Mouse (Mus musculus): ENCODE measurements around the gene Kif4. TPM values are rescaled to one million over a fixed set of nuclear protein-coding genes. Genes with fewer than 3 reads are reported as not detected.
A peak's percentile ranks its signal among the peaks of the same experiment; 100 is the strongest.

Gene Kif4
- polyA plus RNA-seq, 1 experiment from 2014 or later, result 45.4 TPM

GRCm38 (mm10) chrX:100734359-100734758 lies 108.8 kb downstream of the Kif4 start:
- no peak overlapping the region for H3K9ac ChIP-seq
- H3K9me3 ChIP-seq, result no peaks in the 10 kb centered on the region
- no peak overlapping the region for H3K4me3 ChIP-seq (replicated peaks)
- H3K27ac ChIP-seq, result no peak overlapping the region
- H3K27me3 ChIP-seq, result peaks cover 17% of the 10 kb centered on the region
- H3K36me3 ChIP-seq (replicated peaks), result no peaks in the 10 kb centered on the region
- 83% methylated on average over 7 of the region's 7 CpGs for WGBS
- H3K4me2 ChIP-seq, result no peak overlapping the region
- peaks cover 21% of the 10 kb centered on the region for H3K4me1 ChIP-seq
- ATAC-seq (ENCODE audit: low FRiP score), result no peak

- WGBS, result 16% methylated on average over 14 of the region's 14 CpGs
- H3K27me3 ChIP-seq, result peaks cover 20% of the 10 kb centered on the region
- peak; percentile 81 for ATAC-seq (ENCODE audit: low FRiP score)
Observed at GRCm38 (mm10) chrX:100738918-100739317, 113.4 kb downstream of the Kif4 start.

GRCm38 (mm10) chrX:100739443-100739842 lies 113.9 kb downstream of the Kif4 start:
- Histone ChIP-seq H3K9ac (no peak overlapping the region), H3K4me1 (peaks cover 4% of the 10 kb centered on the region), H3K27ac (no peak overlapping the region), H3K4me3 (replicated peaks) (peak overlapping the region; percentile 26), H3K36me3 (replicated peaks) (no peaks in the 10 kb centered on the region), H3K4me2 (peak overlapping the region; percentile 48), H3K27me3 (peaks cover 20% of the 10 kb centered on the region), H3K9me3 (no peaks in the 10 kb centered on the region)
- ATAC-seq (ENCODE audit: low FRiP score), result peak; percentile 60
- WGBS, result 22% methylated on average over 10 of the region's 10 CpGs

More at GRCm38 (mm10) chrX:100738918-100739317, 113.4 kb downstream of the Kif4 start:
- Histone ChIP-seq H3K4me1 (peaks cover 4% of the 10 kb centered on the region), H3K36me3 (replicated peaks) (no peaks in the 10 kb centered on the region), H3K4me3 (replicated peaks) (peak overlapping the region; percentile 26), H3K27ac (no peak overlapping the region), H3K9ac (no peak overlapping the region), H3K9me3 (no peaks in the 10 kb centered on the region), H3K4me2 (peak overlapping the region; percentile 48)

GRCm38 (mm10) chrX:100740785-100741184 lies 115.2 kb downstream of the Kif4 start:
- 64% methylated on average over 6 of the region's 6 CpGs for WGBS
- ATAC-seq (ENCODE audit: low FRiP score), result no peak
- Histone ChIP-seq H3K4me1 (peaks cover 4% of the 10 kb centered on the region), H3K36me3 (replicated peaks) (no peaks in the 10 kb centered on the region), H3K27me3 (peaks cover 17% of the 10 kb centered on the region; the same call in 1 of the 2 replicates), H3K4me2 (no peak overlapping the region), H3K4me3 (replicated peaks) (no peak overlapping the region), H3K9me3 (no peaks in the 10 kb centered on the region), H3K27ac (no peak overlapping the region), H3K9ac (no peak overlapping the region)

- Histone ChIP-seq H3K4me1 (peaks cover 4% of the 10 kb centered on the region), H3K9me3 (no peaks in the 10 kb centered on the region), H3K36me3 (replicated peaks) (no peaks in the 10 kb centered on the region), H3K27me3 (peaks cover 8% of the 10 kb centered on the region; the same call in 1 of the 2 replicates), H3K4me3 (replicated peaks) (no peak overlapping the region), H3K27ac (no peak overlapping the region), H3K4me2 (no peak overlapping the region), H3K9ac (no peak overlapping the region)
- peak; percentile 71 for ATAC-seq (ENCODE audit: low FRiP score)
- 7% methylated on average over 10 of the region's 10 CpGs for WGBS
Observed at GRCm38 (mm10) chrX:100741940-100742339, 116.4 kb downstream of the Kif4 start.

- no peaks in the 10 kb centered on the region for H3K4me1 ChIP-seq
- H3K9ac ChIP-seq, result no peak overlapping the region
- no peaks in the 10 kb centered on the region for H3K36me3 ChIP-seq (replicated peaks)
- no peak overlapping the region for H3K4me3 ChIP-seq (replicated peaks)
- no peak overlapping the region for H3K4me2 ChIP-seq
- ATAC-seq (ENCODE audit: low FRiP score), result no peak
- peaks cover 9% of the 10 kb centered on the region; the same call in 1 of the 2 replicates for H3K27me3 ChIP-seq
- 80% methylated on average over 6 of the region's 6 CpGs for WGBS
- no peak overlapping the region for H3K27ac ChIP-seq
- H3K9me3 ChIP-seq, result no peaks in the 10 kb centered on the region
Observed at GRCm38 (mm10) chrX:100765855-100766254, 140.3 kb downstream of the Kif4 start.

- Histone ChIP-seq H3K27ac (0 out of 2 replicates have a peak within 1 kb of the TSS, but pooled peaks have one; percentile 66), H3K4me1 (no peaks in the 10 kb centered on the region), H3K36me3 (replicated peaks) (no peaks in the 10 kb centered on the region), H3K9me3 (no peaks in the 10 kb centered on the region), H3K4me3 (replicated peaks) (peak within 1 kb of the TSS; percentile 59), H3K4me2 (peak within 1 kb of the TSS; percentile 78), H3K9ac (peak within 1 kb of the TSS; percentile 69), H3K27me3 (peaks cover 9% of the 10 kb centered on the region; the same call in 1 of the 2 replicates)
- 23% methylated on average over 26 of the region's 26 CpGs for WGBS
- peak; percentile 93 for ATAC-seq (ENCODE audit: low FRiP score)
Observed at GRCm38 (mm10) chrX:100767181-100767884, 141.8 kb downstream of the Kif4 start, which contains the start of gene Dlg3. Gene Dlg3, plus strand, starts transcription at chrX:100767722.

- peak overlapping the region; percentile 69 for H3K9ac ChIP-seq
- peak overlapping the region; percentile 59 for H3K4me3 ChIP-seq (replicated peaks)
- H3K9me3 ChIP-seq, result no peaks in the 10 kb centered on the region
- peak overlapping the region; percentile 78 for H3K4me2 ChIP-seq
- no peaks in the 10 kb centered on the region for H3K36me3 ChIP-seq (replicated peaks)
- peak; percentile 68 for ATAC-seq (ENCODE audit: low FRiP score)
- WGBS, result 27% methylated on average over 24 of the region's 36 CpGs
- H3K4me1 ChIP-seq, result no peaks in the 10 kb centered on the region
- H3K27me3 ChIP-seq, result peaks cover 9% of the 10 kb centered on the region; the same call in 1 of the 2 replicates
- H3K27ac ChIP-seq, result 0 out of 2 replicates have a peak overlapping the region, but pooled peaks have one; percentile 66
Observed at GRCm38 (mm10) chrX:100767885-100768626, 142.5 kb downstream of the Kif4 start.

GRCm38 (mm10) chrX:100769281-100769680 lies 143.7 kb downstream of the Kif4 start:
- Histone ChIP-seq H3K4me1 (no peaks in the 10 kb centered on the region), H3K27me3 (peaks cover 9% of the 10 kb centered on the region; the same call in 1 of the 2 replicates), H3K36me3 (replicated peaks) (no peaks in the 10 kb centered on the region), H3K9me3 (no peaks in the 10 kb centered on the region), H3K9ac (0 out of 2 replicates have a peak overlapping the region, but pooled peaks have one; percentile 17), H3K4me2 (peak overlapping the region; percentile 34), H3K4me3 (replicated peaks) (peak overlapping the region; percentile 59), H3K27ac (no peak overlapping the region)
- WGBS, result 84% methylated on average over 5 of the region's 5 CpGs
- no peak for ATAC-seq (ENCODE audit: low FRiP score)

GRCm38 (mm10) chrX:100774341-100774811 lies 148.8 kb downstream of the Kif4 start:
- peaks cover 5% of the 10 kb centered on the region for H3K4me1 ChIP-seq
- H3K36me3 ChIP-seq (replicated peaks), result no peaks in the 10 kb centered on the region
- ATAC-seq (ENCODE audit: low FRiP score), result no peak
- peak overlapping the region; percentile 36 for H3K4me3 ChIP-seq (replicated peaks)
- H3K27ac ChIP-seq, result no peak overlapping the region
- H3K9ac ChIP-seq, result peak overlapping the region; percentile 45; the same call in 1 of the 2 replicates
- H3K4me2 ChIP-seq, result peak overlapping the region; percentile 52
- 24% methylated on average over 22 of the region's 23 CpGs for WGBS
- H3K27me3 ChIP-seq, result peaks cover 1% of the 10 kb centered on the region; the same call in 1 of the 2 replicates
- H3K9me3 ChIP-seq, result no peaks in the 10 kb centered on the region

GRCm38 (mm10) chrX:100775405-100775804 lies 149.9 kb downstream of the Kif4 start:
- H3K9ac ChIP-seq, result no peak overlapping the region
- WGBS, result 85% methylated on average over 3 of the region's 3 CpGs

GRCm38 (mm10) chrX:100776494-100776893 lies 151.0 kb downstream of the Kif4 start:
- H3K9ac ChIP-seq, result no peak overlapping the region
- peak; percentile 55 for ATAC-seq (ENCODE audit: low FRiP score)

More at GRCm38 (mm10) chrX:100775405-100775804, 149.9 kb downstream of the Kif4 start:
- no peak overlapping the region for H3K4me3 ChIP-seq (replicated peaks)
- ATAC-seq (ENCODE audit: low FRiP score), result no peak
- no peaks in the 10 kb centered on the region for H3K36me3 ChIP-seq (replicated peaks)
- H3K27ac ChIP-seq, result no peak overlapping the region
- H3K4me2 ChIP-seq, result no peak overlapping the region
- no peaks in the 10 kb centered on the region; the same call in 1 of the 2 replicates for H3K27me3 ChIP-seq
- H3K9me3 ChIP-seq, result no peaks in the 10 kb centered on the region
- H3K4me1 ChIP-seq, result peaks cover 15% of the 10 kb centered on the region

More at GRCm38 (mm10) chrX:100776494-100776893, 151.0 kb downstream of the Kif4 start:
- Histone ChIP-seq H3K4me2 (peak overlapping the region; percentile 58), H3K4me3 (replicated peaks) (peak overlapping the region; percentile 57), H3K27ac (peak overlapping the region; percentile 91), H3K36me3 (replicated peaks) (no peaks in the 10 kb centered on the region), H3K27me3 (no peaks in the 10 kb centered on the region), H3K4me1 (peaks cover 26% of the 10 kb centered on the region), H3K9me3 (no peaks in the 10 kb centered on the region)
- WGBS, result 15% methylated on average over 9 of the region's 9 CpGs

Data from forebrain, embryonic 12.5 days (tissue).